Mouse (Mus musculus): Measurements from ENCODE around the gene Tnfaip2.

The Tnfaip2 gene

GRCm38 (mm10) chr12:111428364-111428763 lies 13.9 kb upstream of the Tnfaip2 start:
- DNase-seq = no peak

- peak; percentile 19 to 34 for DNase-seq
Observed at GRCm38 (mm10) chr12:111428961-111429911, 13.0 kb upstream of the Tnfaip2 start.

- DNase-seq = no peak
Observed at GRCm38 (mm10) chr12:111430049-111430867, 12.0 kb upstream of the Tnfaip2 start.

- DNase-seq = no peak
Observed at GRCm38 (mm10) chr12:111430868-111431817, 11.1 kb upstream of the Tnfaip2 start.

GRCm38 (mm10) chr12:111432097-111432496 lies 10.2 kb upstream of the Tnfaip2 start:
- DNase-seq = no peak

GRCm38 (mm10) chr12:111432751-111433331 lies 9.4 kb upstream of the Tnfaip2 start:
- no peak for DNase-seq

GRCm38 (mm10) chr12:111434164-111434744 lies 8.0 kb upstream of the Tnfaip2 start:
- no peak for DNase-seq

- no peak for DNase-seq
Observed at GRCm38 (mm10) chr12:111434745-111435327, 7.4 kb upstream of the Tnfaip2 start.

- no peak for DNase-seq
Observed at GRCm38 (mm10) chr12:111436170-111436569, 6.1 kb upstream of the Tnfaip2 start.

GRCm38 (mm10) chr12:111436640-111437039 lies 5.6 kb upstream of the Tnfaip2 start:
- no peak for DNase-seq

- DNase-seq = no peak
Observed at GRCm38 (mm10) chr12:111437222-111437900, 4.9 kb upstream of the Tnfaip2 start.

- no peak for DNase-seq
Observed at GRCm38 (mm10) chr12:111438850-111439249, 3.4 kb upstream of the Tnfaip2 start.

- no peak for DNase-seq
Observed at GRCm38 (mm10) chr12:111440701-111441373, 1.4 kb upstream of the Tnfaip2 start.

- DNase-seq = no peak
Observed at GRCm38 (mm10) chr12:111441523-111441922, 746 bp upstream of the Tnfaip2 start.

GRCm38 (mm10) chr12:111443011-111443870 lies 972 bp downstream of the Tnfaip2 start:
- DNase-seq = no peak

GRCm38 (mm10) chr12:111443921-111444831 lies 1.9 kb downstream of the Tnfaip2 start:
- DNase-seq = no peak

- no peak for DNase-seq
Observed at GRCm38 (mm10) chr12:111445161-111445889, 3.1 kb downstream of the Tnfaip2 start.

Measured in cerebellum, adult 18-20 months (tissue).